Mouse (Mus musculus) lung, adult 2 months (tissue): ENCODE measurements around the gene Snapc4.

Experiments
- CTCF ChIP-seq: fragments of 200-500 bp; IDR thresholded peaks from 2 replicates; pipeline ENCODE4 v1.5.1; 2011; ENCODE audit warnings: mild to moderate bottlenecking, low read length, control low read depth; ENCODE audit not compliant: insufficient read depth
- POLR2A ChIP-seq: fragments of 200-500 bp; IDR thresholded peaks from 2 replicates; pipeline ENCODE4 v1.6.1; 2011; ENCODE audit warnings: low read depth, mild to moderate bottlenecking, control low read depth, low read length, borderline replicate concordance; ENCODE audit errors: extremely low read depth

- TF ChIP-seq CTCF (no peak), POLR2A (no peak)
Measured at GRCm38 (mm10) chr2:26327852-26328251, 52.6 kb downstream of the Snapc4 start.
